Mouse (Mus musculus) retina, postnatal 7 days (tissue): ENCODE data around the gene Riiad1.

Experiments used
- DNase-seq: peaks from one replicate; pipeline ENCODE4 v3.0.0-alpha.2; 2012; ENCODE audit warnings: low read depth, low spot score

Riiad1 gene

DNA sequence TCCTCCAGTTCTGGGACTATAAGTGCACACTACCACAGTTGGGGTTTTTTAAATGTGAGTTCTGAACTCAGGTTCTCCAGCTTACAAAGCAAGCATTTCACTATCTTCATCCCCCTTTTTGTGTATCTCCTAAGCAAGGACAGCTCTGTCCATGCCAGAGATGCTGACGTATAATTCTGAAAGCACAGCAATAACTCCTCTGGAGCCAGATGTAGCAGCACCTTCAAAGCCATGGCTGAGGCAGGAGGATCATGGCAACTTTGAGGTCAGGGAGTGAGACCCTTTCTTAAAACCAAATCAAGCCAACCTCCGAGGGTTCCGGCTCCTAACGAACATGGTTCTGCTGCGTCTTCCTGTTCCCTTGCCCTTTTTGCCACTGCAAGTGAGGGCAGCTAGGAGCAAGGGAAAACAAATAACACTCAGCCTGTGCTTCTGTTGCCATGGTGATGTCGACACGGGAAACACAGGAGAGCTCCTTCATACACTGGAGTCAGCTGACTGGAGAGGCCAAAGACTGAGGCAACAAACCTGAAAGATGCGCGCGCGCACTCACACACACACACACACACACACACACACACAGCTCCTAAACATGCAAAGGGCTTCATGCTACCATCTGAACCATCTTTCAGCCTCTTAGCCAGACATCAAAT lies 16.1 kb downstream of the Riiad1 start:
- DNase-seq: no peak

DNA sequence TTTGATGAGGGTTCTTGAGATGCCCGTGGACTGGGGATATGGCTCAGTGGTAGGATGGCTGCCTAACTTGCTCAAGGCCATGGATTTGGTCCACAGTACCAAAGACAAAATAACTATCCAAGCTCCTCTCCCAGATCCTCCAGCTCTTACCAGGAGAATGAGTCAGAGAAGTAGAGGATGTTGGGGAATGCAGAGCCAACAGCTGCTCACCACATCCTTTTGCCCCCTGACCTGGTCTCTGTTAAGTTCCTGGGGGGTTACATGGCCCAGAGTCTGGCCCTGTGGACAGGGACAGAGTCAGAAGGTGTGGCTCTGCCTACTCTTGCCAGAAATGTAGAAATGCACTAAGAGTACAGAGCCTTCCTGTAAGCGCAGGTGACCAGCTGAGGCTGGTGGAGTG lies 20.3 kb downstream of the Riiad1 start:
- DNase-seq: no peak

GRCm38 (mm10) chr3:94457055-94457454 lies 23.1 kb downstream of the Riiad1 start:
- no peak for DNase-seq

GRCm38 (mm10) chr3:94456529-94457000 lies 23.6 kb downstream of the Riiad1 start:
- DNase-seq: peak; percentile 94

- no peak for DNase-seq
Measured at GRCm38 (mm10) chr3:94449377-94449776, 30.8 kb downstream of the Riiad1 start.

DNA sequence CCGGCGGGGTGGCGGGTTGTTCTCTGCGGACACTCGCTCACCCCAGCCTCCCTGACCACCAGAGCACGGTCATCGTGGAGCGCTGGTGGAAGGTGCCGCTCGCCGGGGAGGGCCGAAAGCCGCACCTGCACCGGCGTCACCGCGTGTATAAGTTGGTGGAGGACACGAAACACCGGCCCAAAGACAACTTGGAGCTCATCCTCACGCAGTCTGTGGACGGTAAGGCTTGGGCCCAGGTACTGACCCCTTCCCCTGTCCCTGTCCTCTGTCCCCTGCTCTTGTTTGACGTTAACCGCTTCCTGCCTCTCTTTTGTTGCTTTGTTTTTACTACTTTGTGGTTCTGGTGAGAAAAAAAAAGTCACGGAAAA lies 36.6 kb downstream of the Riiad1 start, which contains the start of gene Oaz3:
Gene Oaz3, minus strand, starts transcription at position 319 of the 368 bp plus-strand sequence.
- DNase-seq: no peak

DNA sequence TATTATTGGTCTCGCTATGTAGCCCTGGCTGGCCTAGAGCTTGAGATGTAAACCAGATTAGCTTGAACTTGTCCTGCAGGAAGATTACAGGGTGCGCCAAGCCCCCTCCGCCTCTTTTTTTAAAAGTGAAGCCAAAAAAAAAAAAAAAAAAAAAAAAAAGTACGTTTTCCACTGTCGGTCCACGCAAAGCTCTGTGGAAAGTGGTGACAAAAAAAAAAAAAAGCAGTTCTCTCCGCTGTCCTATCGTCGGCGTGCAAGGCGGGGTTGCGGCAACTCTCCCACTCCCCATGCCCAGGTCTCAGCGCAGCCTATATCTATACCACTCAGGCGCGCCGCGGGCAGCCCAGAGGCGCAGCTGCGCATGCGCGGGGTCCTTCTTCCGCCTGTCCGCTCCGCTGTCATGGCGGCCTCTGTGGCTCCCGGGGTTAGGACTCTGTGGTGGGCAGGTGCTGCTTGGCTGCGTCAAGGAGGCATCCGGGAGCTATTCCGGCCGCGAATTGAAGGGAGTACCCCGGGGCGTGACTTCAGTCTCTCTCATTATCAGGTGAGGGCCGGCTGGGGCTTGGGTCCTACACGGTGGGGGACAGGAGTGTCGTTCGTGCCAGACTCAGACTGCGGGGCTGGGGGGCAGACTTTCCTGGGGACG lies 37.1 kb downstream of the Riiad1 start, which contains the start of gene Mrpl9:
Gene Mrpl9, plus strand, starts transcription at position 368 of the 646 bp plus-strand sequence.
- peak; percentile 91 for DNase-seq

DNA sequence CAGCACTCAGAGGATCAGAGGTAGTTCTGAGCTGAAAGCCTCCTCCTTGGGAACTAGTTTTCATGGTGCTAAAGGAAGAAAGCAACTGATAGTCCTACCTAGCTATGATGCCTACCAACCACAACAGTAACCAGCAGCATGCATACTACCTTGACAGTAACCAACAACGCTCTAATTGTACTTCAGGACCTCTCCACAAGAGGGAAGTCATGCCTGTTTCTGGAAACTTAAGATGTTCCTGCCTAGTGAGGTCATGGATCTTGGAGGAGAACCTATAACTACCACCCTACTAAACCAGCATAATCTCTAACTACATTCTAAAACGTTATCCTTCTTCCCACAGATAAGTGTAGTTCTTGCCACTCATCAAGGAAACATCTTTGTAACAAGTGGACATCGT lies 39.0 kb downstream of the Riiad1 start:
- DNase-seq: no peak

DNA sequence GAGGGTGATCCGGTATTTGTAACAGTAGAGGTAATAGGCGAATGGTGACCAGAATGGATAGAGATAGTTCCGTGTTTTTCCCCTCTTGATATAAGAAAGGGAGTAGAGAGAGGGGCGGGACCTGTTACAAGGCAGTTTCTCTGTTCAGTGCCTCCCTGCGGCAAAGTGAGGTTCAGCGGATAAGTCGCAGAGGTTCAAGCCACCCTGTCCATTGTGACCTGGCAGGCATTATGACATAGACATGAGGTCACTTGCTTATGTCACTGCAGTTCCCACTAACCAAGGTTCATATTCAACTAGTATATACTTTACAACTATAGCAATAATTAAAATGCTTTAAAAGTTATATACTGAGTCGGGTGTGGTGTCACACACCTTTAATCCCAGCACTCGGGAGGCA lies 43.7 kb downstream of the Riiad1 start:
- DNase-seq: no peak

- no peak for DNase-seq
Measured at GRCm38 (mm10) chr3:94434305-94434704, 45.8 kb downstream of the Riiad1 start.

GRCm38 (mm10) chr3:94430980-94431379 lies 49.2 kb downstream of the Riiad1 start:
- no peak for DNase-seq
